Mouse (Mus musculus) neural tube, embryonic 13.5 days (tissue): ENCODE measurements around the gene Clnk. TPM values are rescaled to one million over a fixed set of nuclear protein-coding genes. Genes with fewer than 3 reads are reported as not detected.
A peak's percentile ranks its signal among the peaks of the same experiment; 100 is the strongest.

Source experiments
- ATAC-seq: fragments of 200-750 bp; cut with Nextera tagmentation; 2 replicates; pipeline ENCODE4 v1.8.0; 2017; ENCODE audit warnings: low read depth, mild to moderate bottlenecking, moderate TSS enrichment, moderate library complexity
- H3K27ac ChIP-seq: fragments of 300-500 bp; sonication (generic); replicated peaks from 2 replicates; pipeline ENCODE4 v1.5.1; 2015; ENCODE audit warnings: moderate library complexity, mild to moderate bottlenecking, inconsistent platforms
- H3K27me3 ChIP-seq: fragments of 300-500 bp; sonication (generic); 2 replicates; pipeline ENCODE4 v1.6.1; 2015; ENCODE audit warnings: mild to moderate bottlenecking, inconsistent platforms
- H3K36me3 ChIP-seq: fragments of 300-500 bp; sonication (generic); 2 replicates; pipeline ENCODE4 v1.6.1; 2015; ENCODE audit warnings: mild to moderate bottlenecking, inconsistent platforms
- H3K4me1 ChIP-seq: fragments of 300-500 bp; sonication (generic); replicated peaks from 2 replicates; pipeline ENCODE4 v1.6.1; 2015; ENCODE audit warnings: inconsistent platforms
- H3K4me2 ChIP-seq: fragments of 300-500 bp; sonication (generic); 2 replicates; pipeline ENCODE4 v1.6.1; 2015; ENCODE audit warnings: inconsistent platforms, mild to moderate bottlenecking, moderate library complexity
- H3K4me3 ChIP-seq: fragments of 300-500 bp; sonication (generic); 2 replicates; pipeline ENCODE4 v1.5.1; 2015; ENCODE audit warnings: mild to moderate bottlenecking, inconsistent platforms
- H3K9ac ChIP-seq: fragments of 300-500 bp; sonication (generic); 2 replicates; pipeline ENCODE4 v1.6.1; 2015; ENCODE audit warnings: moderate library complexity, mild to moderate bottlenecking, inconsistent platforms
- H3K9me3 ChIP-seq: fragments of 300-500 bp; sonication (generic); 2 replicates; pipeline ENCODE4 v1.6.1; 2016; ENCODE audit warnings: inconsistent platforms
- WGBS: fragments of 180-500 bp; shearing (Covaris S2); methylation state at CpG from one replicate; pipeline ENCODE4 v1.1.7; 2015; 5-methylcytosine and 5-hydroxymethylcytosine counted together
- polyA plus RNA-seq: library from polyadenylated mRNA; unstranded; fragments of >200 nt; fragmentation: Nextera tagmentation; extraction: Ambion mirVana; gene quantifications from 2 replicates; pipeline ENCODE4 v1.2.1, GENCODE M21; 2015

The Clnk gene
- polyA plus RNA-seq, 1 experiment from 2014 or later = not detected

DNA sequence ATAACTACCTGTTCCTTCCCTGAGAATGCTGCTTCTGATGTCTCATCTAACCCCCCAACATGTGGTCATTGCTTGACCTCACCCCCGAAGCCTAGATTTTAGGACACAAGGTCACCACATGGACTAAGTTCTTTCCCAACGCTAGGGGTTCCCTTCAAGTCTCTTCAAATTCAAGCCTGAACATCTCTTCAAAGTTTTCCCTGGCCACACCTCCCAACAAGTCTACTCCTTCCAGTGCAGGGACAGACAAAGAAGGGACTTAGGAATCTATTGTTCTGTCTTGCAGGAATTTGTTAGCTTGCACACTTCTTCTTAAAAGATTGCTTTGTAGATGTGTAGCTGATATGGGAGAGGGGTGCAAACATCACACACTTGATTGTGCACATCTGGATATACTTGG lies 174.5 kb downstream of the Clnk start:
- no peak overlapping the region for H3K9ac ChIP-seq
- H3K27ac ChIP-seq = no peak overlapping the region
- no peaks in the 10 kb centered on the region for H3K36me3 ChIP-seq
- H3K4me3 ChIP-seq = no peak overlapping the region
- H3K4me2 ChIP-seq = no peak overlapping the region
- ATAC-seq = no peak
- no peaks in the 10 kb centered on the region for H3K9me3 ChIP-seq
- no peaks in the 10 kb centered on the region for H3K4me1 ChIP-seq
- H3K27me3 ChIP-seq = no peaks in the 10 kb centered on the region
- 79% methylated on average over 2 of the region's 2 CpGs for WGBS

DNA sequence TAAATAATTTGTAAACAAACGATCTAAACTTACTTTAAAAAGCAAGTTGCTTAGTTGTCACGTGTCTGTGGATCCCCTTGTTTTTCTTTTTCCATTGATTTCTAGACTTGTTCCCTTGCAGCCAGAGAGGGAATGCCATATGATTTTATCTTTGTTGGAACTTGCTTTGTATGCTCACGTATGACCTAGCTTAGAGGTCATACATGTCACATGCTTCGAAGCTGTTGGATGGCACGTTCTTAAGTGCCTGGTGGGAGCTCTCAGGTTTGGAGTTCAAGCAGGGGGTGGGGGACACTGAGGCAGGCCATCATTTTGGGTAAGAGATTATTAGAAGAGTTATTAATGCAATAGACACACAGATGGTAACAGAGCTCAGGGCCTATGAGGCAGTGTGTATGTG lies 178.1 kb downstream of the Clnk start:
- Histone ChIP-seq H3K4me3 (no peak overlapping the region), H3K4me2 (no peak overlapping the region), H3K27me3 (no peaks in the 10 kb centered on the region), H3K9ac (no peak overlapping the region), H3K36me3 (no peaks in the 10 kb centered on the region), H3K4me1 (no peaks in the 10 kb centered on the region), H3K9me3 (no peaks in the 10 kb centered on the region), H3K27ac (no peak overlapping the region)
- ATAC-seq = no peak
- 77% methylated on average over 5 of the region's 5 CpGs for WGBS

DNA sequence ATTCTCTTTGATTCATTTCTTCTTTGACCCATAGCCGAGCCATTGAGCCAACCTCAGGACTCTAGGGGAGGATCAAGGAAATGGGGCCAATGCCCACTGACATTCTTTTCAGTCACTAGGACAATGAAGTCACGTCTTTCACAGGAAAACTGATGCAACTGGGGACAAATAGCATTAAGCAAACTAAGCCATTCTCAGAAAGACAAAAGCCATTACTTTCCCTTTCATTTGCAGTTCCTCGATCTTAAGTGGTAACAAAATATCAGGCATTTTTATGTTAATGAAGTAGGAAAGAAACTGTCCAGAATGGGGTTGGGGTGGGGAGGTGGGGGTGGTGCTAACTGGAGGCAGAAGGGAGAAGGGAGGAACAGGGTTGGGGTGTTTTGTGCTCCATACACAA lies 178.6 kb downstream of the Clnk start:
- H3K4me3 ChIP-seq = no peak overlapping the region
- no peak for ATAC-seq
- no peak overlapping the region for H3K9ac ChIP-seq
- no peaks in the 10 kb centered on the region for H3K9me3 ChIP-seq
- no peaks in the 10 kb centered on the region for H3K36me3 ChIP-seq
- no peaks in the 10 kb centered on the region for H3K4me1 ChIP-seq
- H3K4me2 ChIP-seq = no peak overlapping the region
- no peak overlapping the region for H3K27ac ChIP-seq
- 21% methylated on average over 3 of the region's 3 CpGs for WGBS
- no peaks in the 10 kb centered on the region for H3K27me3 ChIP-seq

DNA sequence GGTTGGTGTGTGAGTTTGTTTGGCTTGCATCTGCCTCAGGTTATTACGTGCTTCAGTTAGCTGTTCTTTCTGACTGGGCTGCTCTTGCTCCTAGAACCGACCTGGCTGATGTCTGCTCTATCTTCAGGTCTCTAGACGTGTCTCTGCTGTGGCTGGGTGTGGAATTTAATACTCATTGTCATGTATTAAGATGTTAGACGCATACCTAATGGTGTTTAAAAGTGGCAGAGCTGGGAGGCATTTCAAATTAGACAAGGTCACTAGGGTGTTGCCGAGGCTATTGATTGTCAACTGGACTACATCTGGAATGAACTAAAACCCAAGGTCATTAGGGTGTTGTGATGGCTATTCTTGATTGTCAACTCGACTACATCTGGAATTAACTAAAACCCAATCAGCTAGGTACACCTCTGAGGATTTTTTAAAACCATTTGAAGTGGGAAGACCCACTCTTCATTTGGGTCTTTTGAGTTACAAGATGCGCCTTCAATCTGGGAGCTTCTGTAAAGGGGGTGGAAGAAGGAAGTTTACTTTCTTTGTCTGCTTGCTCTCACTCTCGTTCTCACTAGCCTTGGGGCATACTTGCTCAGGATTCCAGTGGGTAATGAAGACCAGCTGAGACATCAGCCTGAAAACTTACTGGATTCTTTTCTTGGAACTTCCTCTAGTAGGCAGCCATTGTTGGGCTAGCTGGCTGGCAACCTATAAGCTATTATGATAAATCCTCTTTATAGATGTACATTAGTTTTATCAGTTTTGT lies 179.8 kb downstream of the Clnk start:
- Histone ChIP-seq H3K4me3 (no peak overlapping the region), H3K36me3 (no peaks in the 10 kb centered on the region), H3K27ac (no peak overlapping the region), H3K9me3 (no peaks in the 10 kb centered on the region), H3K4me2 (no peak overlapping the region), H3K27me3 (no peaks in the 10 kb centered on the region), H3K4me1 (no peaks in the 10 kb centered on the region), H3K9ac (no peak overlapping the region)
- 74% methylated on average over 8 of the region's 8 CpGs for WGBS
- ATAC-seq = no peak

DNA sequence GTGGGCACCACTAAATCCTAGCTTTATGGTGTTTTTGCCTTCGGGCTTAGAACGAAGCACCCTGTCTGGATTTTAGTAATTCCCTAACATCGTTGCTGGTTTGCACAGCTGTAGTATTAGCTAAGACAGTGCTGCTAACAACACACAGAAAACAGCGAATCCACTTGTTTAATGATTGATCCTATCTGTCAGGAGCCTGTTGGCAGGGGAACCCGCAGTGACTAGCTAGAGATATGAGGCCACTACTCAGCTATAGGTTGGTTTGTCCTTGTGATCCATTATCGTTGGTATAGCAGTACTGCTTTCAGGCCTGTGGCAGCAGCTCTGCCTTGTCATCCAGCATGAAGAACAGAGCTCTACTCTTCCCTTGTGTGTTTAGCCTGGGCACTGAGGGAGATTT lies 183.8 kb downstream of the Clnk start:
- no peak overlapping the region for H3K27ac ChIP-seq
- no peaks in the 10 kb centered on the region for H3K36me3 ChIP-seq
- no peaks in the 10 kb centered on the region for H3K27me3 ChIP-seq
- no peak overlapping the region for H3K4me3 ChIP-seq
- H3K9ac ChIP-seq = no peak overlapping the region
- 91% methylated on average over 6 of the region's 6 CpGs for WGBS
- H3K9me3 ChIP-seq = no peaks in the 10 kb centered on the region
- no peak for ATAC-seq
- no peak overlapping the region for H3K4me2 ChIP-seq
- no peaks in the 10 kb centered on the region for H3K4me1 ChIP-seq

DNA sequence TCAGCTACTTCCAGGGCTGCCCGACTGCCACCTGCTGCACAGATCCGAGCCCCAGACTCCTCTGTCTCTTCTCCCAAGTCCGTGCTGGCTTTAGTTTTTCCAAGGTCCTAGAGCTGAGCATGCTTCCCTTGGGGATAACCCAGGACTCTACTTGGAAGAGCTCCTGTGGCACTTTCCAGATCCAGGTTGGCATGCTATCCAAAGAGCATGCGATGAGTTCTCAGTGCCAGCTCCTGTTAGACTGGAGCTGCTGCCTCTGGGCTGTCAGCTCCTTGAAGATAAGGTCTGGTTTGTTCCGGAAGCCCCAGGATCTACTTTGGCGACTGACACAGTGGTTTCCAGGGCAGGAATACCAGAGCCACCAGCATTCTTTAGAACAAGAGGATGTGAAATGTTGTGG lies 187.4 kb downstream of the Clnk start:
- no peak for ATAC-seq
- Histone ChIP-seq H3K9me3 (no peaks in the 10 kb centered on the region), H3K36me3 (no peaks in the 10 kb centered on the region), H3K9ac (no peak overlapping the region), H3K27ac (no peak overlapping the region), H3K4me3 (no peak overlapping the region), H3K4me1 (no peaks in the 10 kb centered on the region), H3K4me2 (no peak overlapping the region), H3K27me3 (no peaks in the 10 kb centered on the region)
- 88% methylated on average over 6 of the region's 6 CpGs for WGBS

DNA sequence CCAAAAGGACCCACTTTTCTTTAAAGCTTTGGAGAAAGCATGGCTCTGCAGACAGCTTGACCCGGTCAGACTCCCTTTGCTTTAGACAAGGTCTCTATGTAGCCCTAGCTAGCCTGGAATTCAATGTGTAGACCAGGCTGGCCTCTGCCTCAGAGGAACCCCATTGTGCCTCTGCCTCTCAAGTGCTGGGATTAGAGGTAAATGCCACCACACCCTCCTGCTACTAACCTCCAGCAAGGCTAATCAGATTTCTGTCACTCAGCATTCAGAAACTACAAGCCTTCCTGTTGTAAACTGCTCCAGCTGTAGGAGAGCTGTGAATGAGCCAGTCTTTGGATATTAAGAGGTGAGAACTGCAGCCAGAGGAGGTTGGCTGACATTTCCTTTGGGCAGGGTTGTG lies 188.9 kb downstream of the Clnk start:
- 83% methylated on average over 1 of the region's 1 CpGs for WGBS

DNA sequence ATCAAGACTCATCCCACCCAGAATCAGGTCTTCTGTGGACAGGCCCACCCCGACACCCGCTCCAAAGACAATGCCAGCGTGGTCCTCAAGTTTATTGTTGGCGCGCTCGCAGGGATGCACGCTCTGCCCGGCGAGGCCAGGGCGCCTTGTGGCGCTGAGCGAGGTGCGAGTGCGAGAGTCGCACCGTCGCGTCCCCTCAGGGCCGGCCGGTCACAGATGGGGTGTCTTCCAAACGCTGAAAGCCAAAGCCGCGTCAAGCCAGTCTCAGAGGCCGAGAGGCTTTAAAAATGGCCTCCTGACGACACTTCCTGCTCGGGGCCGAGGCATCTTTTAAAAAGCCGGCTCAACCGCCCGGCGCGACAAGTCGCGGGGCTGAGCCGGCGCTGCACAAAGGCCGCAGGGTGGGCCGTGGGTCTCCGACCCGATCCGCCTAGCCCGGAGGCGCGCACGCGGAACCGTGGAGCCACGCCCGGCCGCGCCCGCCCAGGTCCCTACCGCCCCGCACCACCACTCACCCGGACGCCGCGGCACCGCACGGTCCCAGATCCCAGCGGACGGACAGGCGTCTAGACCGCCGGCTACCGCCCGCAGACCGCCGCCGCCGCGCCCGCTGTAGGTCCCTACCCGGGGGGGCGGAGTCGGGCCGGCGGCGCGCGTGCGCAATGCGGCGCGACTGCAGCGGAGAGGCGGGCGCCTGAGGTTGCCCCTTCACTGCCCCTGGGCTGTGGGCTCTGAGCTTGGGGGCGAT lies 192.3 kb downstream of the Clnk start, which contains the start of gene Zfp518b:
Zfp518b (minus strand) TSS at position 663 of the 748 bp plus-strand sequence.
- H3K36me3 ChIP-seq = peaks cover 36% of the 10 kb centered on the region
- H3K9me3 ChIP-seq = no peaks in the 10 kb centered on the region
- under 1% methylated on average over 47 of the region's 89 CpGs for WGBS

More for the DNA sequence above, 188.9 kb downstream of the Clnk start:
- no peak for ATAC-seq
- Histone ChIP-seq H3K4me3 (no peak overlapping the region), H3K4me1 (peaks cover 12% of the 10 kb centered on the region), H3K36me3 (peaks cover 3% of the 10 kb centered on the region; the same call in 1 of the 2 replicates), H3K9ac (no peak overlapping the region), H3K9me3 (no peaks in the 10 kb centered on the region), H3K27ac (no peak overlapping the region), H3K27me3 (no peaks in the 10 kb centered on the region), H3K4me2 (no peak overlapping the region)

DNA sequence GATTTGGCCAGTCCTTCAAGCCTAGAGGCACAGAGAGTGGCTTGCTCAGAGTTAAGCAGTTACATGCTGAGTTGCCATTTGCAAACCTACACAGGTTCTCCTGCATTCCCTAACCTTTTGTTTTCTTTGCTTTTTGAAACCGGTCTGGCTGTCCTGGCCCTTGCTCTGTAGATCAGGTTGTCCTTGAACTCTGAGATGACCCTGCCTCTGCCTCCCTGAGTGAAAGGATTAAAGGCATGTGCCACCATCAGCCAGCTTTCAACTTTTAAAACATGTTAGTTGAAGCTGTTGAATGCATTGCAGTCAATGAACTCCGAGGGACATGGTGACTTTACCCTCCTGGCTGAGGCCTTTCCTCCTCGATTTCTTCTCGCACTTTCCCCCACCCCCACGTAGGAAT lies 217.8 kb downstream of the Clnk start:
- H3K4me2 ChIP-seq = no peak overlapping the region
- 89% methylated on average over 5 of the region's 5 CpGs for WGBS
- no peaks in the 10 kb centered on the region for H3K36me3 ChIP-seq
- H3K27ac ChIP-seq = no peak overlapping the region
- ATAC-seq = no peak
- no peaks in the 10 kb centered on the region for H3K27me3 ChIP-seq
- no peaks in the 10 kb centered on the region for H3K4me1 ChIP-seq
- H3K9me3 ChIP-seq = no peaks in the 10 kb centered on the region; the same call in 1 of the 2 replicates
- no peak overlapping the region for H3K4me3 ChIP-seq
- H3K9ac ChIP-seq = no peak overlapping the region

More for the DNA sequence above, 192.3 kb downstream of the Clnk start, which contains the start of gene Zfp518b:
- peak within 1 kb of the TSS; percentile 93 for H3K27ac ChIP-seq
- ATAC-seq = peak; percentile 92
- peaks cover 23% of the 10 kb centered on the region for H3K4me1 ChIP-seq
- H3K4me3 ChIP-seq = peak within 1 kb of the TSS; percentile 78
- H3K27me3 ChIP-seq = no peaks in the 10 kb centered on the region
- H3K4me2 ChIP-seq = peak within 1 kb of the TSS; percentile 80
- peak within 1 kb of the TSS; percentile 94 for H3K9ac ChIP-seq

Other genes with a start within 250 kb of the Clnk start
- gene Zfp518b, start 192.0 kb downstream of the Clnk start, polyA plus RNA-seq = 37.8 and 39.6 TPM in 2 replicates